Mouse (Mus musculus) cerebellum, postnatal 4 days (tissue): ENCODE measurements around the gene Pcolce.
A peak's percentile ranks its signal among the peaks of the same experiment; 100 is the strongest.

ENCODE experiments used
- DNase-seq, 2 experiments: peaks; one replicate each; pipeline ENCODE4 v3.0.0; 2022; ENCODE audit warnings: low spot score in 2 of 2, mixed read lengths in 1 of 2

The Pcolce gene

GRCm38 (mm10) chr5:137613550-137613949 is at the start of gene Pcolce:
Gene Pcolce (minus strand): TSS chr5:137613784.
- DNase-seq, result no peak

GRCm38 (mm10) chr5:137663057-137663456 is 49.5 kb upstream of the Pcolce start:
- no peak for DNase-seq

GRCm38 (mm10) chr5:137660064-137660688 is 46.6 kb upstream of the Pcolce start:
- DNase-seq, result no peak

- DNase-seq, result peak in 1 of 2 experiments; percentile 77
Observed at GRCm38 (mm10) chr5:137656977-137657376, 43.4 kb upstream of the Pcolce start.

GRCm38 (mm10) chr5:137654746-137655145 is 41.2 kb upstream of the Pcolce start:
- DNase-seq, result no peak

GRCm38 (mm10) chr5:137653366-137653765 is 39.8 kb upstream of the Pcolce start:
- no peak for DNase-seq

- peak in 1 of 2 experiments; percentile 65 for DNase-seq
Observed at GRCm38 (mm10) chr5:137652474-137652873, 38.9 kb upstream of the Pcolce start.

GRCm38 (mm10) chr5:137649669-137650571 is 36.3 kb upstream of the Pcolce start:
- DNase-seq, result no peak

GRCm38 (mm10) chr5:137649251-137649650 is 35.7 kb upstream of the Pcolce start:
- DNase-seq, result no peak

GRCm38 (mm10) chr5:137647827-137648601 is 34.4 kb upstream of the Pcolce start:
- DNase-seq, result no peak

GRCm38 (mm10) chr5:137645652-137646091 is 32.1 kb upstream of the Pcolce start, which contains the start of gene Irs3:
Gene Irs3 (minus strand): TSS chr5:137645714.
- DNase-seq, result no peak

- no peak for DNase-seq
Observed at GRCm38 (mm10) chr5:137645091-137645651, 31.6 kb upstream of the Pcolce start.

GRCm38 (mm10) chr5:137644484-137644883 is 30.9 kb upstream of the Pcolce start:
- no peak for DNase-seq

GRCm38 (mm10) chr5:137642886-137643285 is 29.3 kb upstream of the Pcolce start:
- no peak for DNase-seq

- DNase-seq, result no peak
Observed at GRCm38 (mm10) chr5:137641054-137641453, 27.5 kb upstream of the Pcolce start, which contains the start of gene Sap25. Gene Sap25 (plus strand): TSS chr5:137641334.

GRCm38 (mm10) chr5:137639472-137639871 is 25.9 kb upstream of the Pcolce start:
- no peak for DNase-seq

GRCm38 (mm10) chr5:137633397-137634084 is 20.0 kb upstream of the Pcolce start:
- no peak for DNase-seq

- DNase-seq, result no peak
Observed at GRCm38 (mm10) chr5:137631591-137631990, 18.0 kb upstream of the Pcolce start.

- DNase-seq, result no peak
Observed at GRCm38 (mm10) chr5:137631171-137631570, 17.6 kb upstream of the Pcolce start.

GRCm38 (mm10) chr5:137630602-137631001 is 17.0 kb upstream of the Pcolce start:
- no peak for DNase-seq
